Mouse (Mus musculus) midbrain, postnatal 0 days (tissue): ENCODE results near the gene Rnaseh1. TPM values are rescaled to one million over a fixed set of nuclear protein-coding genes. Genes with fewer than 3 reads are reported as not detected.
A peak's percentile ranks its signal among the peaks of the same experiment; 100 is the strongest.

Experiments used
- ATAC-seq: fragments of 200-750 bp; cut with Nextera tagmentation; 2 replicates; pipeline ENCODE4 v1.8.0; 2017; ENCODE audit warnings: moderate number of reproducible peaks, mild to moderate bottlenecking, moderate TSS enrichment, moderate library complexity; ENCODE audit not compliant: low FRiP score
- DNase-seq: peaks from one replicate; pipeline ENCODE4 v3.0.0-alpha.2; 2015; ENCODE audit warnings: low spot score
- H3K27ac ChIP-seq: fragments of 300-500 bp; sonication (generic); 2 replicates; pipeline ENCODE4 v1.5.1; 2014; ENCODE audit warnings: low read depth, mild to moderate bottlenecking, low read length, mixed read lengths
- H3K27me3 ChIP-seq: fragments of 300-500 bp; sonication (generic); 2 replicates; pipeline ENCODE4 v1.6.1; 2014; ENCODE audit warnings: low read length, control low read depth, mixed read lengths; ENCODE audit not compliant: insufficient read depth
- H3K36me3 ChIP-seq: fragments of 300-500 bp; sonication (generic); 2 replicates; pipeline ENCODE4 v1.6.1; 2014; ENCODE audit warnings: low read length, control low read depth, mixed read lengths; ENCODE audit not compliant: insufficient read depth
- H3K4me1 ChIP-seq: fragments of 300-500 bp; sonication (generic); 2 replicates; pipeline ENCODE4 v1.6.1; 2014; ENCODE audit warnings: mild to moderate bottlenecking, control low read depth, antibody characterized with exemption, low read length, mixed read lengths; ENCODE audit not compliant: insufficient read depth
- H3K4me2 ChIP-seq: fragments of 300-500 bp; sonication (generic); 2 replicates; pipeline ENCODE4 v1.6.1; 2014; ENCODE audit warnings: low read depth, mild to moderate bottlenecking, low read length, mixed read lengths; ENCODE audit not compliant: poor library complexity, severe bottlenecking
- H3K4me3 ChIP-seq: fragments of 300-500 bp; sonication (generic); 2 replicates; pipeline ENCODE4 v1.5.1; 2014; ENCODE audit warnings: low read depth, mild to moderate bottlenecking, low read length, moderate library complexity
- H3K9ac ChIP-seq: fragments of 300-500 bp; sonication (generic); replicated peaks from 2 replicates; pipeline ENCODE4 v1.6.1; 2014; ENCODE audit warnings: mild to moderate bottlenecking, low read length, moderate library complexity, mixed read lengths; ENCODE audit not compliant: poor library complexity, severe bottlenecking
- H3K9me3 ChIP-seq: fragments of 300-500 bp; sonication (generic); 2 replicates; pipeline ENCODE4 v1.6.1; 2016; ENCODE audit warnings: low read length, control low read depth
- CTCF ChIP-seq: IDR thresholded peaks from 2 replicates; pipeline ENCODE4 v1.5.1; 2016; ENCODE audit warnings: antibody characterized with exemption, mild to moderate bottlenecking
- WGBS: fragments of 180-500 bp; shearing (Covaris S2); extraction: QIAGEN DNeasy Blood & Tissue Kit; methylation state at CpG from one replicate; pipeline ENCODE4 v1.1.7; 2014; 5-methylcytosine and 5-hydroxymethylcytosine counted together
- polyA plus RNA-seq: library from polyadenylated mRNA; unstranded; fragments of >200 nt; fragmentation: Nextera tagmentation; extraction: Ambion mirVana; gene quantifications from 2 replicates; pipeline ENCODE4 v1.2.1, GENCODE M21; 2015
- total RNA-seq: library from RNA; depleted of rRNA; stranded (reverse); fragments of >200 nt; gene quantifications from 2 replicates; pipeline ENCODE4 v1.2.3, GENCODE M21; 2014

Rnaseh1 gene
- total and polyA plus RNA-seq, 2 experiments from 2014 or later: 9.8 to 12.6 TPM

DNA sequence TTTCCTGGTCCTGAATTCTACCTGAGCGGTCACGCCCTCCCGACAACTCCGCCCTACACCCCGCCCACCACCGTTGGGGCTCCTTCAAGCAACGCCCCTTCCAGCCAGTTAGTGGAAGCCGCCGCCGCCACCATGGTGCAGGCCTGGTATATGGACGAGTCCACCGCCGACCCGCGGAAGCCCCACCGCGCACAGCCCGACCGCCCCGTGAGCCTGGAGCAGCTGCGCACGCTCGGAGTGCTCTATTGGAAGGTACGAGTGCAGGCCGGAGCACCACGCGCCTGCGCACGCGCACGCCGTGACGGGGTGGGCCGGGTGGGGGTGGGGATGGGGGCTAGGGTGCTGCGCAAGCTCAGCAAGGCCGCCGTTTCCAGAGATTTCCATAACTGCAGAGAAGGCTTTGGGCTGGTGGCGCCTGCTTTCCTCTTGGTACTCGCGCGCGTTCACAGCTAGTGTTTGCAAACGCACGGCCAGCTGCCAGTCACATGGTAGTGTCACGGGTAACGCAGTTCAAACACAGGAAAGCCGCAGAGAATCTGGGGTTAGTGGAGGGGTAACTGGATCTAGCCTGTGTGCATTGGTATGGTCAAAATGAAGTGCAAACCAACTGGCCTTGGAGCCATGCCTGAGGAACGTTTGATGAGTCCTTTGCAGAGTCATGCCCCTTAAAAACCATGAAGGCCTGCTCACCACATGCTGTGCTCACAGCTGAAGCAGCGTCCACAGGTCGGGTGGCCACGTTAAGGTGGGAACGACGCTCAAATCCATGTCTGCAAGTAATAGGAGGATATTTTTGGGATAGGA, 25.9 kb downstream of the Rnaseh1 start, which contains the start of gene Adi1:
Adi1 (plus strand) TSS at position 111 of the 804 bp plus-strand sequence.
- WGBS: 3% methylated on average over 53 of the region's 53 CpGs
- ATAC-seq (peak; percentile 97), DNase-seq (peak; percentile 90)
- H3K4me1 ChIP-seq: no peaks in the 10 kb centered on the region
- H3K9ac ChIP-seq: peak within 1 kb of the TSS; percentile 60
- H3K9me3 ChIP-seq: no peaks in the 10 kb centered on the region
- peak within 1 kb of the TSS; percentile 42 for H3K4me3 ChIP-seq
- H3K4me2 ChIP-seq: peak within 1 kb of the TSS; percentile 51
- TF ChIP-seq CTCF: no peak
- H3K36me3 ChIP-seq: no peaks in the 10 kb centered on the region
- peak within 1 kb of the TSS; percentile 87 for H3K27ac ChIP-seq
- H3K27me3 ChIP-seq: no peaks in the 10 kb centered on the region

GRCm38 (mm10) chr12:28675925-28676209, 26.5 kb downstream of the Rnaseh1 start:
- WGBS: 60% methylated on average over 5 of the region's 5 CpGs
- ATAC-seq: no peak

GRCm38 (mm10) chr12:28684674-28685073, 35.3 kb downstream of the Rnaseh1 start:
- no peak overlapping the region for H3K4me3 ChIP-seq
- WGBS: 88% methylated on average over 1 of the region's 1 CpGs
- no peak overlapping the region for H3K27ac ChIP-seq
- no peak for ATAC-seq
- H3K36me3 ChIP-seq: no peaks in the 10 kb centered on the region
- H3K27me3 ChIP-seq: no peaks in the 10 kb centered on the region
- no peaks in the 10 kb centered on the region for H3K4me1 ChIP-seq
- no peak for TF ChIP-seq CTCF
- no peak overlapping the region for H3K4me2 ChIP-seq
- no peaks in the 10 kb centered on the region for H3K9me3 ChIP-seq
- DNase-seq: no peak
- no peak overlapping the region for H3K9ac ChIP-seq

More at GRCm38 (mm10) chr12:28675925-28676209, 26.5 kb downstream of the Rnaseh1 start:
- Histone ChIP-seq H3K4me1 (no peaks in the 10 kb centered on the region), H3K27me3 (no peaks in the 10 kb centered on the region), H3K27ac (peak overlapping the region; percentile 87), H3K4me3 (peak overlapping the region; percentile 42; the same call in 1 of the 2 replicates), H3K36me3 (no peaks in the 10 kb centered on the region), H3K4me2 (peak overlapping the region; percentile 51), H3K9me3 (no peaks in the 10 kb centered on the region), H3K9ac (peak overlapping the region; percentile 60; the same call in 1 of the 2 replicates)
- DNase-seq: no peak
- TF ChIP-seq CTCF: no peak

DNA sequence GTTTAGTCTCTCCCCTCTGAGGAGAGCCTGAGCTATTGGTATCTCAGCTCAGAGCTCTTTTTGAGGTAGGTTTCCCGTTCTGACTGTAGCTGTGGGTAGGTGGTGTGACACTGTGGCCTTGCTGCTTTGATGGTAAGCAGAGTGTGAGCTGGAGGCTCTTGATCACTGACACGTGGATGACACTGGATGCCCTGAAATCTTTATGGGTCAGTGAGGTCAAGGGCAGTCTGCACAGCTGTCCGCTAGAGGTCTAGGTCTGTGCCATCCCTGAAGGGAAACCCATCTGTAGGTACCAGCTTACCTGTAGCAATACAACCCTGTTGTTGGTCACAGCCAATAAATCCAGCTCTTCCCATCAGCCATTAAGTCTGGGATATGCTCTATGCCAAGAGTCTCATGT, 36.4 kb downstream of the Rnaseh1 start:
- Histone ChIP-seq H3K9ac (no peak overlapping the region), H3K4me1 (no peaks in the 10 kb centered on the region), H3K27ac (no peak overlapping the region), H3K27me3 (no peaks in the 10 kb centered on the region), H3K36me3 (peaks cover 8% of the 10 kb centered on the region; the same call in 1 of the 2 replicates), H3K4me2 (no peak overlapping the region), H3K9me3 (no peaks in the 10 kb centered on the region), H3K4me3 (no peak overlapping the region)
- WGBS: 63% methylated on average over 3 of the region's 3 CpGs
- ATAC-seq: no peak
- TF ChIP-seq CTCF: no peak
- no peak for DNase-seq

GRCm38 (mm10) chr12:28686199-28686879, 36.9 kb downstream of the Rnaseh1 start:
- 56% methylated on average over 8 of the region's 8 CpGs for WGBS
- no peak overlapping the region for H3K27ac ChIP-seq
- no peak overlapping the region for H3K9ac ChIP-seq
- no peak for ATAC-seq
- no peak overlapping the region for H3K4me2 ChIP-seq
- no peak overlapping the region for H3K4me3 ChIP-seq
- no peaks in the 10 kb centered on the region for H3K9me3 ChIP-seq
- H3K27me3 ChIP-seq: no peaks in the 10 kb centered on the region
- no peaks in the 10 kb centered on the region for H3K4me1 ChIP-seq
- no peak for TF ChIP-seq CTCF
- peaks cover 13% of the 10 kb centered on the region for H3K36me3 ChIP-seq
- no peak for DNase-seq

DNA sequence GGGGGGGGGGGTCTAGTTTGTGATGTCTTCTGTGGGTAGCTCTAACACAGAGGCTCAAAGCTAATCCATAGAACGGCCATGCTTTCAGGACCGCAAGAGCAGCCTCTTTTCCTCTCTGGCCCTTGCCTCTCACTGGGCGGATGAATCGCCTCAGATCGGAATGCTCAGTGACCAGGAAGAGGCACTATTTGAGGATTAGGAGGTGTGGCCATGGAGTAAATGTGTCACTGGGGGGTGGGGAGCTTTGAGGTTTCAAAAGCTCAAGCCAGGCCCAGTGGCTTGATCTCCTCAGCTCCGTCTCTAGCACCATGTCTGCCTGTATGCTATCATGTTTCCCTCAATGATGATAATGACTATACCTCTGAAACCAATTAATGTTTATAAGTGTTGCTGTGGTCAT, 39.6 kb downstream of the Rnaseh1 start:
- no peaks in the 10 kb centered on the region for H3K4me1 ChIP-seq
- H3K27me3 ChIP-seq: no peaks in the 10 kb centered on the region
- H3K9me3 ChIP-seq: no peaks in the 10 kb centered on the region
- peaks cover 25% of the 10 kb centered on the region for H3K36me3 ChIP-seq
- H3K4me3 ChIP-seq: no peak overlapping the region
- no peak for TF ChIP-seq CTCF
- no peak overlapping the region for H3K27ac ChIP-seq
- H3K4me2 ChIP-seq: no peak overlapping the region
- 83% methylated on average over 6 of the region's 6 CpGs for WGBS
- no peak overlapping the region for H3K9ac ChIP-seq
- DNase-seq: no peak
- ATAC-seq: no peak
